Mouse (Mus musculus): ENCODE measurements around the gene Eif4b.

DNA sequence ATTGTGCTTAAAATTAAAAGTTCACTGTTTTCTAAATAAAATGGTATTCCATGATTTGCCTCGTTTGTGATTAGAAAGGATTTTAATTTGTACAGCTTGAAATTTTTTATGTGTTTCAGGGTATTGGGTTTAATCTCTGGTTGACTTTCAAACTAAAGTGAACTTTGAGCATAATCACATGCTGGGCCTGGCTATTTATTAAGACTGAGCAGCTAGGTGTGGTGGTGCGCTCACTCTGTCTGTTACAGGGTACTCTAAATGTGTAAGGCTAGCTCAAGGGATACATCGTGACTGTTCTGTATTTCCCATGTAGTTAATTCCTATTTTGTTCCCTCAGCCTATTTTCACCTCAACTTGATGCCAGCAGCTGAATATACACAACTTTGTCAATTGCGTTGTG is 8.6 kb downstream of the Eif4b start:
- TF ChIP-seq POLR2A (IDR thresholded peaks at IDR 0.05; ENCODE audit: control insufficient read depth, extremely low read depth, insufficient read depth, low read length, poor library complexity) (no peak), CTCF (IDR thresholded peaks at IDR 0.05; ENCODE audit: borderline replicate concordance, control insufficient read depth, extremely low read depth, insufficient read depth, low read length, poor library complexity) (no peak)

Data from thymus, adult 2 months (tissue).